Mouse (Mus musculus) small intestine, adult 2 months (tissue): ENCODE measurements at regions not wholly inside any gene's neighbourhood (a gene's known extent, or its start where the extent isn't known, plus 50 kb on each side); places are given as distances from the start of the nearest gene placed in this dataset.

Experiments used
- CTCF ChIP-seq: fragments of 200-500 bp; IDR thresholded peaks from 2 replicates; pipeline ENCODE4 v1.5.1; 2012; ENCODE audit warnings: low read depth, mild to moderate bottlenecking, control low read depth, inconsistent platforms, low read length, moderate library complexity, mixed read lengths; ENCODE audit not compliant: insufficient replicate concordance, insufficient read length; ENCODE audit errors: extremely low read depth
- POLR2A ChIP-seq: fragments of 200-500 bp; IDR thresholded peaks from 2 replicates; pipeline ENCODE4 v1.6.1; 2012; ENCODE audit warnings: low read depth, mild to moderate bottlenecking, control low read depth, inconsistent platforms, low read length, moderate library complexity

GRCm38 (mm10) chr8:26843714-26844113, 133.4 kb upstream of the Zfp703 start:
- no peak for TF ChIP-seq POLR2A
- TF ChIP-seq CTCF, result no peak
